Mouse (Mus musculus): ENCODE results near the gene Fam71f1. TPM values are rescaled to one million over a fixed set of nuclear protein-coding genes. Genes with fewer than 3 reads are reported as not detected.
A peak's percentile ranks its signal among the peaks of the same experiment; 100 is the strongest.
"Not testable (repeated sequence)": the region's sequence is repeated elsewhere in the genome, so short reads cannot be mapped to it uniquely, and the experiment has no call there.

Fam71f1 gene
- total RNA-seq, 1 experiment from 2014 or later, result not detected

DNA sequence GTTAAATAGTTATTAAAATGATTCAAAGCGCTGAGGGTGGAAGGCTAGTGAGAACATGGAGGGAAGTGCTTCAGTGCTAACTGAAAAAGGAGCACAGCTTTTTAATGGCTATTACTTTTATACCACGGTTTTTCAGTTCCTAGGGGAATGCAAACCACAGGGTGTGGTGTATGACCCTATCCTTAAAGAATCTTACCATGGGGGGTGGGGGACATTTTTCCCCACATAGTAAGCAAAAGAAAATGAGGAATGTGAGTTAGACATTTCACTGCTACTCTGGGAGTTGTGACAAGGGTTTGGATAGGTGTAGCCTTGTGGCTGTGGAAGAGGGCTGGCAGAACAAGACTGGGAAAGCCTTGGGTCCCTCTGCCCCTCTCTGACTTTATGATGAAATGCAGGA lies 1.7 kb upstream of the Fam71f1 start:
- ATAC-seq (replicated peaks in 1 of 2; ENCODE audit: insufficient read depth in 1 of 2, low FRiP score in 2 of 2, low TSS enrichment in 1 of 2, low read depth in 1 of 2, poor library complexity in 2 of 2, severe bottlenecking in 2 of 2), result no peak

DNA sequence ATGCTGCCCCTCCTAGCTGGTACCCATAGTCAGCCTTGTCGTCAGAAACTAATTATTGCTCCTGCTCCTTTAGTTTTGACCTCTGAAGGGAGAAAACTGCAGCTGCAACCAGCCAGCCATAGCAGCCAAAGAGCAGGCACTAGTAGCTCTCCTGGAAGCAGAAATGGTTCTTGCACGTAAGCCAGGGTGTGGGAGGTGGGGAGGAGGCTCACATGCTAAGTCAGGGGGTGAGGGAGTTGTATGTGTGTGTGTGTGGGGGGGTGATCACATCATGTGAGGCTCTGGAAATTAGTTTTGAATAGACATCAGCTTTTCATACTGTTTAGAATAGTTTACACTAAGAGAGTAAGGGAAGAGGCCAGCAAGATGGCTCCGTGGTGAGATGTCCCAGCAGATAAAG lies 999 bp upstream of the Fam71f1 start:
- ATAC-seq (replicated peaks in 1 of 2; ENCODE audit: insufficient read depth in 1 of 2, low FRiP score in 2 of 2, low TSS enrichment in 1 of 2, low read depth in 1 of 2, poor library complexity in 2 of 2, severe bottlenecking in 2 of 2), result no peak

DNA sequence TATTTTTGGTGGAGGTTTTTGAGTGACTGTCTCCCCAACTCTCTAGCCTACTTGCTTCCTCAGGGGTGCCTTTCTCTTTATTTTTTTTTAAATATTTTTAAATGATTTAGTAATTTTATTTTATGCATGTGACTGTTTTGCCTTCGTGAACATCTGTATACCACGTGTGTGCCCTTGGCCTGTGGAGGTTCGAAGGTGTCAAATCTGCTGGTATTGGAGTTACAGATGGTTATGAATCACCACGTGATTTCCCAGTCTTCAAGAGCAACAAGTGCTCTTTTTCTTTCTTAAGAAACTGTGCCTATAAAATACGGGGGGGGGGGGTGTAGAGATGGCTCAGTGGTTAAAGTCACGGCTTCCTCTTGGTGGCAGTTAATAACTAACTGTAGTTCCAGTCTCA lies 2.6 kb downstream of the Fam71f1 start:
- no peak for ATAC-seq (replicated peaks in 1 of 2; ENCODE audit: insufficient read depth in 1 of 2, low FRiP score in 2 of 2, low TSS enrichment in 1 of 2, low read depth in 1 of 2, poor library complexity in 2 of 2, severe bottlenecking in 2 of 2)

DNA sequence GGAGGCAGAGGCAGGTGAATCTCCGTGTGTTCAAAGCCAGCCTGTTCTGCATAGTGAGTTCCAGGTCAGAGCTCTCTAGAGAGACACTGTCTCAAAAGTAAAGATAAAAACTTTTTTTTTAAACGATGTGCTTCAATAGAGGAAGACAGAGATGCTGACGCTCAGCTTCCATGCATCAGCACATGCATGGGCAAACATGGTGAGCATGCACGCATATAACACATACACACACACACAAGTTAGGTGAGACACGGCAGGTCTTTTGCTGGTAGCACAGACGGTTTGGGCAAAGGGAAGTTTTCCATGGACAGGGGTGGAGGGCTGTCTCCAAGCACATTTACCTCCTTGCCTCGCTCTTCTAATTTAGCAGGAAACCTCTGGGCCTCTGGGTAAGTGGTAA lies 3.2 kb downstream of the Fam71f1 start:
- no peak for ATAC-seq (replicated peaks in 1 of 2; ENCODE audit: insufficient read depth in 1 of 2, low FRiP score in 2 of 2, low TSS enrichment in 1 of 2, low read depth in 1 of 2, poor library complexity in 2 of 2, severe bottlenecking in 2 of 2)

DNA sequence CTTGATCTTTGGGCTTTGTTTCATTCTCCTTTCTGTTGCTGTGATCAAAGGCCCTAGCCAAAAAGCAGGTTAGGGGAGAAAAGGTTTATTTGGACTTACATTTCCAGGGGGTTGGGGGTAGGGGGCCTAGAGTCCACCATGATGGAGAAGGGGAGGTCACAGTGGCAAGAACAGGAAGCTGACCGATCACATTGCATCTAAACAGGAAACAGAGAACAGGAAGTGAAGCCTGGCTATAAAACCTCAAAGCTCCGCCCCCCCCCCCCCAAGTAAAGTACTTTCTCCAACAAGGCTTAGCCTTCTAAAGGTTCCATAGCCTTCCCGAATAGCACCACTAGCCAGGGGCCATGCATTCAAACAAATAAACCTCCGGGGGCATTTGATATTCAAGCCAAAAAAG lies 3.8 kb downstream of the Fam71f1 start:
- ATAC-seq (replicated peaks in 1 of 2; ENCODE audit: insufficient read depth in 1 of 2, low FRiP score in 2 of 2, low TSS enrichment in 1 of 2, low read depth in 1 of 2, poor library complexity in 2 of 2, severe bottlenecking in 2 of 2), result no peak

DNA sequence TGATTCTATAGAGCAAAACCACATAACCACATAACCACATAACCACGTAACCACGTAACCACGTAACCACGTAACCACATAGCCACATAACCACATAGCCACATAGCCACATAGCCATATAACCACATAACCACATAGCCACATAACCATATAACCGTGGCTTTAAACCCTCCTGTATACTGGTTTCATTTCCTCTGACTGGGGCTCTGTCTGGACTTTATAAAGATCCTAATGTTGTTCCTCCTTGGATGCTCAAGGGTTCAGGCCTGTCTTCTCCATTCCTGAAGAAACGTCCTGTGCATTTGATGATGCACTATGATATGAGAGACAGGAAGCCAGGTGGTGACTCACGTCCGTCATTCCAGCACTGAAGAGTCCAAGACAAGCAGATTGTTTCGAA lies 8.0 kb downstream of the Fam71f1 start:
- ATAC-seq (replicated peaks in 1 of 2; ENCODE audit: insufficient read depth in 1 of 2, low FRiP score in 2 of 2, low TSS enrichment in 1 of 2, low read depth in 1 of 2, poor library complexity in 2 of 2, severe bottlenecking in 2 of 2), result no peak

DNA sequence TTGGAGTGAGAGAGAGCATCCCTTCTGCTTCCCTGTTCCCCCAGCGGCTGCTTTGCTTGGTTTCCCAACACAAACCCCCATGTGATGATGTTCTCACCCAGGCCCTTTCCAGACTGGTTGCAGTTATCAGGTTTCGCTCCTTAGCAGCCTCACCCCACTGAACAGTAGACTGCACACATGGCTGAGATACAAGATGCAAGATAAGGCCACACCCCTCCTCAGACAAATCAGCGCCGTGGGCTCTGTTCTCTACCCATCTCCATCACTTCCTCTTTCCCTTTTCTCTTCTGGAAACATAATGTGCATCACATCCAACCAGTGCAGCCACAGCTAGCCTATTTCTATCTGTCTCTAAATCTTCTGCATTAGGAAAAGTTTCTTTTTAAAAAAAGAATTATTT lies 10.6 kb downstream of the Fam71f1 start:
- no peak for ATAC-seq (replicated peaks in 1 of 2; ENCODE audit: insufficient read depth in 1 of 2, low FRiP score in 2 of 2, low TSS enrichment in 1 of 2, low read depth in 1 of 2, poor library complexity in 2 of 2, severe bottlenecking in 2 of 2)

DNA sequence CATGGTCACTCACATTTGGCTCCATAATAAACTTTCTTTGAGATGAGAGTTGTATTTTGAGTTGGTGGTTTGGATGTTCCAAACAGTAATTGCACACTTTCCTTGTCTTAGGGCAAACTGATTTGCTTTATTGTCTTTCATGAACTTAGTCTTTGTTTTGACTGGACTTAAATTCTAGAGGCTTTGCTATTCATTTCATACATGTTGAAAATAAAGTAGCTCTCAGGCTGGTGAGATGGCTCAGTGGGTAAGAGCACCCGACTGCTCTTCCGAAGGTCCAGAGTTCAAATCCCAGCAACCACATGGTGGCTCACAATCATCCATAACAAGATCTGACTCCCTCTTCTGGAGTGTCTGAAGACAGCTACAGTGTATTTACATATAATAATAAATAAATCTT lies 27.6 kb downstream of the Fam71f1 start:
- not testable (repeated sequence) for ATAC-seq (replicated peaks in 1 of 2; ENCODE audit: insufficient read depth in 1 of 2, low FRiP score in 2 of 2, low TSS enrichment in 1 of 2, low read depth in 1 of 2, poor library complexity in 2 of 2, severe bottlenecking in 2 of 2)

DNA sequence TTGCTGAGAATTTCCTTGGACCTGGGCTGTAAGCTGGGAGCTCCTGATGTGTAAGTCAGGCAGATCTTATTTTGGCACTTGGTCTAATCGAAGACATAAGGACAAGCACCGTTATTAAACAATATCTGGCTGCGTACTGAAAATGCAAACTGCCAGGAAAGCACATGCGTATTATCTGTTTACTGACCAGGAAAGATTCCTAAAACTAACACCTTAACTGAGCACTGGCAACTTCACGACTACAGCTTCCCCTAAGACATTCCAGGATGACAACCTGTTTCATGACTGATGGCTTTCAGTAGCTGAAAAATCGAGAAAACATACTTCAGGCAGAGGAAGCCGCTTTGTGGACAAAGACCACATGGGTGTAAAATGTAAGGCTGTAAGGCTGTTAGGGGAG lies 28.2 kb downstream of the Fam71f1 start:
- ATAC-seq (replicated peaks in 1 of 2; ENCODE audit: insufficient read depth in 1 of 2, low FRiP score in 2 of 2, low TSS enrichment in 1 of 2, low read depth in 1 of 2, poor library complexity in 2 of 2, severe bottlenecking in 2 of 2), result no peak

DNA sequence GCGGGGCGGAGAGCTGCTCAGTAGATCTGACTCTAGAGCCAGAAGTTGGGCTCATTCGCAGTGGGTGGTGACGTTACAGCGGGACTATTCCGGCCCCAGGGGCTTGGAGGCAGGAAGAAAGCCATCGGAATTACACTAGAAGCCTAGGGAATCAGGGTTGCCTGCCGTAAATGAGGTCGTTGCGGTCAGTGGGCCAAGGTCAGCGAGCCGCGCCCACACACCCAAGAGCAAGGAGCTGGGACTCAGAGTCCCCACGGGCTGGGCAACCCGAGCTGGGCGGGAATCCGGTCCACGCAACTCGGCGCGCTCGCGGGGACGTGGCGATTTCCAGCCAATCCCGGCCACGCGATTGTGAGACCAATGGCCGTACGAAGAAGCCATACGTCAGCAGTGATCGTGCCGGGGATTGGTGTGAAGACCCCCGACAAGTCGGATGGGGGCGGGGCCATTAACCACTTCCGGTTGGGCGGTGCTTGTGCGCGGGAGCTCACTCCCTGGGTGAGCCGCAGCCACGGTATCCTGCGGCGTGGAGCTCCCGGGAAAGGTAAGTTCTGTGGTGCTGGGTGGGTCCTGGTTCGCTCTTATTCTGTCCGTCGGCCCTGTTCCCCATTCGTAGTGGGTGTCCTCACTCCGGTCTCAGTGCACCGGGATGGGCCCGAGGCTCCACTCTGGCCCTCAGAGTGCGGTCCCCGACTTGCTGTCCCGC lies 28.9 kb downstream of the Fam71f1 start, which contains the start of gene Calu:
TSS of gene Calu (plus strand) at position 405 of the 706 bp plus-strand sequence.
- ATAC-seq (replicated peaks in 1 of 2; ENCODE audit: insufficient read depth in 1 of 2, low FRiP score in 2 of 2, low TSS enrichment in 1 of 2, low read depth in 1 of 2, poor library complexity in 2 of 2, severe bottlenecking in 2 of 2), result peak; percentile 97 to 99

DNA sequence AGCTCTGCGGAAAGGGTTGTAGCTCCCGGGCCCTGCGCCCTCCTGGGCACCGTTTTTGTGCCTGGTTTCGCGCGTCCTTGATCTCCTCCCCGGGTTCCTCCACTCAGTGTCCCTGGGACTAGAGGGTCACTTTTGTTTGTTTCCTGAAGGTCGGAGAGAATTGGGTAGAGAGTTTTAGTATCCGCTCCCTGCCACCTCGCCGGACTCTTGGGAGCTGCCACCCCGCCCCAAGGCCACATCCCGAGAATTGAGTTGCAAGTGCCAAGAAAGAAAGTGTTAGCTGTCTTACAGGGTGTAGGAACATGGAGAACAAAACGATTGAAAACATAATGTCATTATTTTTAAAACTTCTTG lies 29.4 kb downstream of the Fam71f1 start:
- ATAC-seq (replicated peaks in 1 of 2; ENCODE audit: insufficient read depth in 1 of 2, low FRiP score in 2 of 2, low TSS enrichment in 1 of 2, low read depth in 1 of 2, poor library complexity in 2 of 2, severe bottlenecking in 2 of 2), result no peak

DNA sequence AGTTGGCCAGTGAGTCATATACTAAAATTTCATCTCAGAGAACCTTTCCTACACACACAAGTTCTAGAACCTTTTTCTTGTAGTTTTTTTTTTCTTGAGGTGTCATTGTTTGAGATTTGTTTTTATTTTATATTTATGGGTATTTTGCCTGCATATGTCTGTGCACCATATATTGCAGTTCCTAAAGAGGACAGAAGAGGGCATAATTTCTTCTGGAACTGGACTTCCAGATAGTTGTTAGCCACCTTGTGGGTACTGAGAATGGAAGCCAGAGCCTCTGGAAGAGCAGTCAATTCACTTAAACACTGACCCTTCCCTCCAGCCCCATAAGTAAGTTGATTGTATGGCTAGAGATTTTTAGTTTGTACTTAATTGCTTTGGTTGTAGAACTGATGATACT lies 32.7 kb downstream of the Fam71f1 start:
- no peak for ATAC-seq (replicated peaks in 1 of 2; ENCODE audit: insufficient read depth in 1 of 2, low FRiP score in 2 of 2, low TSS enrichment in 1 of 2, low read depth in 1 of 2, poor library complexity in 2 of 2, severe bottlenecking in 2 of 2)

DNA sequence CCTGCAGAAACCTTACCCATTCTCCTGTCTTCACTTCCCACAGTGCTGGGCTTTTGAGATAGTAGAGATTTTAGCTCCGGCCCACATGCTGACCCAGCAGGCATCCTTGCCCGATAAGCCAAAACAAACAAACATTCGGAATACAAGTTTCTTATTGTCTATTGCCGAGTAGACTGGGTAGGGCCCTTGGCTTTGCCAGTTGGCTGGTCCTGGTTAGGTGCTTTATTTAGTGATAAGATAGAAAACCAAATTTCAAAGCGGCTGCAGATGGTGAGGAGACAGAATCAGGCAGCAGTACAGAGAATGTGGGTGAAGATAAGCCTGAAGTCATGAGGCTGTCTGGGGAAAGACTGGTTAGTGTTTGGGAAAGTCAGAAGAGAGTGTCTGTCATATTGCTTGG lies 33.9 kb downstream of the Fam71f1 start:
- ATAC-seq (replicated peaks in 1 of 2; ENCODE audit: insufficient read depth in 1 of 2, low FRiP score in 2 of 2, low TSS enrichment in 1 of 2, low read depth in 1 of 2, poor library complexity in 2 of 2, severe bottlenecking in 2 of 2), result no peak

DNA sequence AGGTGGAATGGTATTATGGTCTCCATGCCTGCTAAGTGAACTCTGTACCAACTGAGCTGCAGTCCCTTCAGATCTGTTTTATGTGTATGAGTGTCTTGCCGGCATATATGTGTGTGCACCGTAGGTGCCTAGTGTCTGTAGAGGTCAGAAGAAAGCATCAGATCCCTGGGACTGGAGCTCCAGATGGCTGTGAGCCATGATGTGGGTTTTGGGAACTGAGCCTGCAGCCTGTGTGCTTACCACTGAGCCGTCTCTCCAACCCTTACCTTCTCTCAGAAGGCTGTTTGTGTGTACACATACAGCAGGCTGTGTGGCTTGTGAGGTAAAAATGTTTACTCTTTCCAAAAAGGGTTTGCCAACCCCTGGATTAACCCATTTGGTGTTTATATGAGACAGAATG lies 40.4 kb downstream of the Fam71f1 start:
- ATAC-seq (replicated peaks in 1 of 2; ENCODE audit: insufficient read depth in 1 of 2, low FRiP score in 2 of 2, low TSS enrichment in 1 of 2, low read depth in 1 of 2, poor library complexity in 2 of 2, severe bottlenecking in 2 of 2), result no peak

DNA sequence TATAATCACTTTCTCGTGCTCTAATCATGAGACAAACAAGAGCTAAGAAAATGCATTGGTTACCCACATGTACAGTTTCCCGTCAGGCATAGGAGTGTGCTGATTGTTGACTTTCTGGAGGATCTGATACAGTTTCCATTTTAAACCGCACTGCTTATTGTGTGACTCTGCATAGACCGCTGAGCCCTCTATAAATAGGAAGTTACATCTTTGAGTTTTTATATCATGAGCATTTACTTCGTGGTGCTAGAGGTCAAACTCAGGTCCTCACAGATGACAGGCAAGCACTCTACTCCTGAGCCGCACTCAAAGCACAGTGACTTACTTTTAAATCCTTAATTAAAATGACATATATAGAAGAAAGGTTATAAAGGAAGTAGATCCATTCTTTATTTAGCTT lies 41.3 kb downstream of the Fam71f1 start:
- ATAC-seq (replicated peaks in 1 of 2; ENCODE audit: insufficient read depth in 1 of 2, low FRiP score in 2 of 2, low TSS enrichment in 1 of 2, low read depth in 1 of 2, poor library complexity in 2 of 2, severe bottlenecking in 2 of 2), result no peak

DNA sequence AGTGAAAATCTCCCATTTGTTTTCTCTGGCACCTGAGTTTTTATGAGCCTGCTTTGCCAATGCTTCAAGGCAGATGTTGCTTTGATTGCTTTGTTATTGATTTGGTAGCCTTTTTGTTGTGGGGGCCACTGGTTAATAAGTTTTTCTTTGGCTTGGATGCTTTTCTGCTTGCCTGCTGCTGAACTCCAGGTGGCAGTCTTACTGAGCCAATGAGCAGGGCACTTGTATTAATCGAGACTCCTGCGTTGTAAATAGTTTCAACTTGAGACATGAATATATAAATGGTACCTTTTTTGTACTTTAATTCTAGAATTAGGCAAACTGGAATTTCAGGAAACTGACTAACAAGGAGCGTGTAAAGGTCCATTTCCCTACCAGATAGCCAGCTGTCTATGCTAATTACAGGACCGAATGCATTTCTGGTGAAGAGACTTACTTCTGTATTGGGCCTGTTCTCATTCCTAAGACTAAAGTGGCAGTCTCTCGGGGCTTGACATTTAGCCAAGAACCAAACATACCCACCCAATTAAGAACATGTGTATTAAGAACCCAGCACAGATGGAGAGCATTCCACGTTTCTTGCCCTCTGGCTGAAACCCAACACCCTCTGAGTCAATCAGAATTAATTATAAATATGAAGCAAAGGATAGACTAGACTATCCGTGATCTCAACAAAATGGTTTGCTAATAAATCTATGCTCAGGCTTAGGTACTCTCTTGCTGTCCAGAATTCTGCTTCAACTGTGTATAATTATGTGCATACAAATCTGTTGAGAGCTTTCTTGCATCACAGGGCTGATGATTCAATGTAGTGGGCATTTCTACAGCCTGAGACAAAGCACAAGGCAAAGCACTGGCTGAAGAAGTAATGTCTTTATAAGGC lies 43.5 kb downstream of the Fam71f1 start:
- no peak for ATAC-seq (replicated peaks in 1 of 2; ENCODE audit: insufficient read depth in 1 of 2, low FRiP score in 2 of 2, low TSS enrichment in 1 of 2, low read depth in 1 of 2, poor library complexity in 2 of 2, severe bottlenecking in 2 of 2)

DNA sequence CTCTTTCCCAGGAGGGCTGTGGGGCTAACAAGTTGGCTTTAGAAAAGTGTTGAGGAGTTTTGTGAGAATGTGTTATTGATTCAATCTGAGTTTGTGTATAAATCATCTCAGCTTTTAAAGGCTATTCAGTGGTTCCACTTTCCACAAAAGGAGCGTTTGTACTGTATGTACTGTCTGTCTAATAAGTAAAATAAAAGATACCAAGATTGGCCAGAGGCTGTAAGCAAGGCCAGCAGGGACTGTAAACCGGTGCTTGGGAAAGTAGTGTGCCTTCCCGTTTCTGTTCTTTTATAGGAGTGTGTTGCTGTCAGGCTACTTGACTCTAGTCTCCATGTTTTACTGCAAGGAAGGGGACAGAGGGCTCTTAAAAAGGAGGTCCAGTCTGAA lies 44.2 kb downstream of the Fam71f1 start:
- ATAC-seq (replicated peaks in 1 of 2; ENCODE audit: insufficient read depth in 1 of 2, low FRiP score in 2 of 2, low TSS enrichment in 1 of 2, low read depth in 1 of 2, poor library complexity in 2 of 2, severe bottlenecking in 2 of 2), result no peak

DNA sequence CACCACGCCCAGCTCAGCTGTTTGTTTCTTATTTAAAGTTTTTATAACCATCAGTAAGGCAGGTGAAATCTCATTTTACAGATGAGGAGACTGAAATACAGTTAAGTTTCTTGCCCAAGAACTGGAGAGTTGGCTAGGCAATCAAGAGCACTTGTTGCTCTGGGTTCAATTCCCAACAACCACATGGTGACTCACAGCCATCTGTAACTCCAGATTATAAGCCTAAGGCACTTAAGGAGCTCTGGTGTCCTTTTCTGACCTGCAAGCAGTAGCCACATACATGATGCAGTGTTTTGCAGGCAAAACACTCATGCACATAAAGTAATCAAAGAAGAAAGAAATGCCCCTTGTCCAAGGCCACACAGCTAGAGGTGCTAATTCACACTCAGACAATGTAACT lies 46.3 kb downstream of the Fam71f1 start:
- ATAC-seq (replicated peaks in 1 of 2; ENCODE audit: insufficient read depth in 1 of 2, low FRiP score in 2 of 2, low TSS enrichment in 1 of 2, low read depth in 1 of 2, poor library complexity in 2 of 2, severe bottlenecking in 2 of 2), result no peak

DNA sequence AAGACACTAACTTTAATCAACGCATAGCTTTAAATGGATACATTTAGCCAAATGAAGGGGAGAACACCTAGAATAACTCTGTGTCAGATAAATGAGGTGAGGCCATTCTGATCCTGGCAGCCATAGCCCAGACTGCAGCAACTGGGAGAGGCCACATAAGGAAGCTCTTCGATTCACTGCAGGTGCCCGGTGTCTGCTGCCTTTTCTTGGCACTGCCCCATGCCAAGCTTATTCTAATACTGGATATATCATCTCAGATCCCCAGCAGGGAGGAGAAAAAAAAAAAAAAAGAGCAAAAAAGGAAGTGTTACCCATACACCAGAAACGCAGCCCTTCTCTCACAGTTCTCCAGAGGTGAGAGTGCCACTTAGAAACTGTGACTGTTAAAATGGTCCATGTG lies 58.4 kb downstream of the Fam71f1 start:
- ATAC-seq (replicated peaks in 1 of 2; ENCODE audit: insufficient read depth in 1 of 2, low FRiP score in 2 of 2, low TSS enrichment in 1 of 2, low read depth in 1 of 2, poor library complexity in 2 of 2, severe bottlenecking in 2 of 2), result 0 out of 4 replicates have a peak, but pooled peaks of 1 of the 2 experiments have one; percentile 25
